Mouse (Mus musculus) urinary bladder, adult 2 months (tissue): Measurements from ENCODE around the gene Sae1. TPM values are rescaled to one million over a fixed set of nuclear protein-coding genes. Genes with fewer than 3 reads are reported as not detected.
"Not testable (repeated sequence)": the region's sequence is repeated elsewhere in the genome, so short reads cannot be mapped to it uniquely, and the experiment has no call there.

Experiments
- DNase-seq: peaks from one replicate; pipeline ENCODE4 v3.0.0; 2022; ENCODE audit warnings: low spot score
- polyA plus RNA-seq: library from polyadenylated mRNA; depleted of rRNA; stranded (reverse); fragments of >200 nt; gene quantifications from 2 replicates; pipeline ENCODE4 v1.2.3, GENCODE M21; 2012

The Sae1 gene
- polyA plus RNA-seq, 1 experiment: 93.7 TPM

- peak; percentile 93 for DNase-seq
These were observed 77.5 kb downstream of the Sae1 start for GRCm38 (mm10) chr7:16310020-16310520.

- DNase-seq: peak; percentile 83
These were observed 78.1 kb downstream of the Sae1 start for GRCm38 (mm10) chr7:16309318-16310019.

GRCm38 (mm10) chr7:16308555-16309317 lies 78.9 kb downstream of the Sae1 start:
- no peak for DNase-seq

- not testable (repeated sequence) for DNase-seq
These were observed 79.5 kb downstream of the Sae1 start, which contains the start of gene Bbc3 for GRCm38 (mm10) chr7:16308093-16308492. TSS of gene Bbc3 (plus strand) at chr7:16308393.

GRCm38 (mm10) chr7:16307141-16307540 lies 80.5 kb downstream of the Sae1 start:
- not testable (repeated sequence) for DNase-seq

GRCm38 (mm10) chr7:16299419-16300035 lies 88.1 kb downstream of the Sae1 start:
- peak; percentile 73 for DNase-seq

GRCm38 (mm10) chr7:16298927-16299326 lies 88.7 kb downstream of the Sae1 start:
- DNase-seq: no peak

- no peak for DNase-seq
These were observed 90.0 kb downstream of the Sae1 start for GRCm38 (mm10) chr7:16297616-16298015.

- peak; percentile 64 for DNase-seq
These were observed 90.7 kb downstream of the Sae1 start for GRCm38 (mm10) chr7:16296766-16297390.

- DNase-seq: no peak
These were observed 91.5 kb downstream of the Sae1 start for GRCm38 (mm10) chr7:16296146-16296545.

- DNase-seq: peak; percentile 63
These were observed 92.2 kb downstream of the Sae1 start for GRCm38 (mm10) chr7:16295321-16295900.

- peak; percentile 93 for DNase-seq
These were observed 92.8 kb downstream of the Sae1 start for GRCm38 (mm10) chr7:16294837-16295236.

GRCm38 (mm10) chr7:16294346-16294745 lies 93.3 kb downstream of the Sae1 start:
- DNase-seq: no peak

- DNase-seq: no peak
These were observed 99.8 kb downstream of the Sae1 start for GRCm38 (mm10) chr7:16287791-16288190.

- DNase-seq: no peak
These were observed 100.6 kb downstream of the Sae1 start for GRCm38 (mm10) chr7:16287016-16287415.

GRCm38 (mm10) chr7:16286026-16286961 lies 101.3 kb downstream of the Sae1 start, which contains the start of gene Ccdc9:
TSS of gene Ccdc9 (minus strand) at chr7:16286795.
- peak; percentile 99 for DNase-seq

GRCm38 (mm10) chr7:16285450-16286025 lies 102.1 kb downstream of the Sae1 start:
- DNase-seq: peak; percentile 55

GRCm38 (mm10) chr7:16284904-16285303 lies 102.7 kb downstream of the Sae1 start:
- DNase-seq: no peak

GRCm38 (mm10) chr7:16284001-16284400 lies 103.6 kb downstream of the Sae1 start:
- DNase-seq: no peak

GRCm38 (mm10) chr7:16282334-16282733 lies 105.3 kb downstream of the Sae1 start:
- no peak for DNase-seq
